Mouse (Mus musculus) embryonic fibroblast, embryonic 13.5 days (primary cell): ENCODE measurements around the gene Sbk1.

Experiments
- CTCF ChIP-seq: IDR thresholded peaks from 2 replicates; pipeline ENCODE4 v1.5.1; 2011; ENCODE audit warnings: mild to moderate bottlenecking, control low read depth, low read length, moderate library complexity, borderline replicate concordance; ENCODE audit not compliant: insufficient read depth
- POLR2A ChIP-seq: IDR thresholded peaks from 2 replicates; pipeline ENCODE4 v1.6.1; 2011; ENCODE audit warnings: low read depth, mild to moderate bottlenecking, control low read depth, low read length, moderate library complexity

GRCm38 (mm10) chr7:126236083-126236793, 36.2 kb upstream of the Sbk1 start:
- TF ChIP-seq CTCF (no peak), POLR2A (no peak)
